Mouse (Mus musculus) neural tube, embryonic 15.5 days (tissue): ENCODE measurements around the gene Kank4. TPM values are rescaled to one million over a fixed set of nuclear protein-coding genes. Genes with fewer than 3 reads are reported as not detected.
"Not testable (repeated sequence)": the region's sequence is repeated elsewhere in the genome, so short reads cannot be mapped to it uniquely, and the experiment has no call there.

ENCODE experiments used
- ATAC-seq: fragments of 200-750 bp; cut with Nextera tagmentation; 2 replicates; pipeline ENCODE4 v1.8.0; 2017; ENCODE audit warnings: mild to moderate bottlenecking, moderate TSS enrichment, moderate library complexity; ENCODE audit not compliant: low FRiP score
- H3K27ac ChIP-seq: fragments of 300-500 bp; sonication (generic); replicated peaks from 2 replicates; pipeline ENCODE4 v1.5.1; 2015; ENCODE audit warnings: mild to moderate bottlenecking, inconsistent platforms
- H3K27me3 ChIP-seq: fragments of 300-500 bp; sonication (generic); replicated peaks from 2 replicates; pipeline ENCODE4 v1.6.1; 2015; ENCODE audit warnings: inconsistent platforms
- H3K36me3 ChIP-seq: fragments of 300-500 bp; sonication (generic); 2 replicates; pipeline ENCODE4 v1.6.1; 2015; ENCODE audit warnings: inconsistent platforms
- H3K4me1 ChIP-seq: fragments of 300-500 bp; sonication (generic); 2 replicates; pipeline ENCODE4 v1.6.1; 2015; ENCODE audit warnings: inconsistent platforms
- H3K4me2 ChIP-seq: fragments of 300-500 bp; sonication (generic); 2 replicates; pipeline ENCODE4 v1.6.1; 2015; ENCODE audit warnings: inconsistent platforms, mild to moderate bottlenecking, moderate library complexity
- H3K4me3 ChIP-seq: fragments of 300-500 bp; sonication (generic); replicated peaks from 2 replicates; pipeline ENCODE4 v1.5.1; 2015; ENCODE audit warnings: mild to moderate bottlenecking, inconsistent platforms
- H3K9ac ChIP-seq: fragments of 300-500 bp; sonication (generic); replicated peaks from 2 replicates; pipeline ENCODE4 v1.6.1; 2015; ENCODE audit warnings: mild to moderate bottlenecking, inconsistent platforms
- H3K9me3 ChIP-seq: fragments of 300-500 bp; sonication (generic); replicated peaks from 2 replicates; pipeline ENCODE4 v1.6.1; 2016; ENCODE audit warnings: inconsistent platforms
- WGBS: fragments of 180-500 bp; shearing (Covaris S2); methylation state at CpG from one replicate; pipeline ENCODE4 v1.1.7; 2015; ENCODE audit warnings: mixed read lengths; 5-methylcytosine and 5-hydroxymethylcytosine counted together
- polyA plus RNA-seq: library from polyadenylated mRNA; unstranded; fragments of >200 nt; fragmentation: Nextera tagmentation; extraction: Ambion mirVana; gene quantifications from 2 replicates; pipeline ENCODE4 v1.2.1, GENCODE M21; 2015

Gene Kank4
- polyA plus RNA-seq, 1 experiment from 2014 or later: 0.68 TPM

- H3K36me3 ChIP-seq: no peaks in the 10 kb centered on the region
- H3K27me3 ChIP-seq: no peaks in the 10 kb centered on the region
- H3K9me3 ChIP-seq: no peaks in the 10 kb centered on the region
- H3K4me3 ChIP-seq: no peak overlapping the region
- WGBS: 66% methylated on average over 8 of the region's 8 CpGs
- no peak overlapping the region for H3K9ac ChIP-seq
- ATAC-seq: no peak
- peaks cover under 1% of the 10 kb centered on the region; the same call in 1 of the 2 replicates for H3K4me1 ChIP-seq
- no peak overlapping the region for H3K27ac ChIP-seq
- H3K4me2 ChIP-seq: no peak overlapping the region
These were observed 28.4 kb upstream of the Kank4 start for GRCm38 (mm10) chr4:98845687-98846125.

- H3K9me3 ChIP-seq: no peaks in the 10 kb centered on the region
- H3K36me3 ChIP-seq: no peaks in the 10 kb centered on the region
- H3K27me3 ChIP-seq: no peaks in the 10 kb centered on the region
- no peak overlapping the region for H3K9ac ChIP-seq
- H3K27ac ChIP-seq: no peak overlapping the region
- peaks cover 5% of the 10 kb centered on the region; the same call in 1 of the 2 replicates for H3K4me1 ChIP-seq
- WGBS: 87% methylated on average over 4 of the region's 4 CpGs
- H3K4me3 ChIP-seq: no peak overlapping the region
- H3K4me2 ChIP-seq: no peak overlapping the region
- ATAC-seq: no peak
These were observed 27.9 kb upstream of the Kank4 start for GRCm38 (mm10) chr4:98845201-98845600.

- Histone ChIP-seq H3K9me3 (no peaks in the 10 kb centered on the region), H3K4me3 (no peak overlapping the region), H3K4me2 (no peak overlapping the region), H3K4me1 (peaks cover 5% of the 10 kb centered on the region; the same call in 1 of the 2 replicates), H3K27me3 (no peaks in the 10 kb centered on the region), H3K36me3 (no peaks in the 10 kb centered on the region), H3K9ac (no peak overlapping the region), H3K27ac (no peak overlapping the region)
- 89% methylated on average over 7 of the region's 7 CpGs for WGBS
- no peak for ATAC-seq
These were observed 26.7 kb upstream of the Kank4 start for GRCm38 (mm10) chr4:98843906-98844597.

GRCm38 (mm10) chr4:98841251-98841650, 23.9 kb upstream of the Kank4 start:
- H3K9me3 ChIP-seq, H3K9ac ChIP-seq, ATAC-seq, H3K36me3 ChIP-seq, H3K27me3 ChIP-seq, H3K4me1 ChIP-seq, H3K4me3 ChIP-seq, H3K4me2 ChIP-seq, H3K27ac ChIP-seq: not testable (repeated sequence)
- 85% methylated on average over 6 of the region's 6 CpGs for WGBS

GRCm38 (mm10) chr4:98840526-98840925, 23.2 kb upstream of the Kank4 start:
- H3K4me1 ChIP-seq: peaks cover 5% of the 10 kb centered on the region; the same call in 1 of the 2 replicates
- no peak overlapping the region for H3K4me3 ChIP-seq
- no peaks in the 10 kb centered on the region for H3K27me3 ChIP-seq
- H3K9me3 ChIP-seq: no peaks in the 10 kb centered on the region
- H3K36me3 ChIP-seq: no peaks in the 10 kb centered on the region
- H3K9ac ChIP-seq: no peak overlapping the region
- H3K4me2 ChIP-seq: no peak overlapping the region
- ATAC-seq: no peak
- H3K27ac ChIP-seq: no peak overlapping the region
- WGBS: 19% methylated on average over 6 of the region's 6 CpGs

GRCm38 (mm10) chr4:98838913-98839312, 21.6 kb upstream of the Kank4 start:
- no peak for ATAC-seq
- peaks cover 5% of the 10 kb centered on the region; the same call in 1 of the 2 replicates for H3K4me1 ChIP-seq
- H3K4me2 ChIP-seq: no peak overlapping the region
- H3K27ac ChIP-seq: no peak overlapping the region
- H3K36me3 ChIP-seq: no peaks in the 10 kb centered on the region
- WGBS: 84% methylated on average over 4 of the region's 4 CpGs
- H3K4me3 ChIP-seq: no peak overlapping the region
- no peak overlapping the region for H3K9ac ChIP-seq
- no peaks in the 10 kb centered on the region for H3K9me3 ChIP-seq
- H3K27me3 ChIP-seq: no peaks in the 10 kb centered on the region

- Histone ChIP-seq H3K4me3 (no peak overlapping the region), H3K4me2 (no peak overlapping the region), H3K9ac (no peak overlapping the region), H3K9me3 (no peaks in the 10 kb centered on the region), H3K4me1 (peaks cover 5% of the 10 kb centered on the region; the same call in 1 of the 2 replicates), H3K27me3 (no peaks in the 10 kb centered on the region), H3K27ac (no peak overlapping the region), H3K36me3 (no peaks in the 10 kb centered on the region)
- ATAC-seq: no peak
- WGBS: 97% methylated on average over 16 of the region's 16 CpGs
These were observed 20.6 kb upstream of the Kank4 start for GRCm38 (mm10) chr4:98837715-98838505.

GRCm38 (mm10) chr4:98836519-98836918, 19.2 kb upstream of the Kank4 start:
- no peak overlapping the region for H3K9ac ChIP-seq
- no peak for ATAC-seq
- no peak overlapping the region for H3K4me3 ChIP-seq
- peaks cover 5% of the 10 kb centered on the region; the same call in 1 of the 2 replicates for H3K4me1 ChIP-seq
- H3K4me2 ChIP-seq: no peak overlapping the region
- WGBS: 52% methylated on average over 5 of the region's 5 CpGs
- H3K27ac ChIP-seq: no peak overlapping the region
- no peaks in the 10 kb centered on the region for H3K9me3 ChIP-seq
- H3K27me3 ChIP-seq: no peaks in the 10 kb centered on the region
- no peaks in the 10 kb centered on the region for H3K36me3 ChIP-seq

- no peaks in the 10 kb centered on the region for H3K4me1 ChIP-seq
- H3K4me2 ChIP-seq: no peak overlapping the region
- H3K36me3 ChIP-seq: no peaks in the 10 kb centered on the region
- no peaks in the 10 kb centered on the region for H3K27me3 ChIP-seq
- 66% methylated on average over 4 of the region's 4 CpGs for WGBS
- H3K9me3 ChIP-seq: no peaks in the 10 kb centered on the region
- H3K4me3 ChIP-seq: no peak overlapping the region
- H3K9ac ChIP-seq: no peak overlapping the region
- no peak for ATAC-seq
- H3K27ac ChIP-seq: no peak overlapping the region
These were observed 17.4 kb upstream of the Kank4 start for GRCm38 (mm10) chr4:98834782-98835181.

- H3K27me3 ChIP-seq: no peaks in the 10 kb centered on the region
- WGBS: 69% methylated on average over 1 of the region's 1 CpGs
- no peak for ATAC-seq
These were observed 14.4 kb upstream of the Kank4 start for GRCm38 (mm10) chr4:98831726-98832125.

GRCm38 (mm10) chr4:98826701-98827100, 9.4 kb upstream of the Kank4 start:
- Histone ChIP-seq H3K27ac (no peak overlapping the region), H3K4me1 (no peaks in the 10 kb centered on the region), H3K36me3 (no peaks in the 10 kb centered on the region), H3K4me3 (no peak overlapping the region), H3K27me3 (no peaks in the 10 kb centered on the region), H3K9ac (no peak overlapping the region), H3K4me2 (no peak overlapping the region), H3K9me3 (no peaks in the 10 kb centered on the region)
- WGBS: 47% methylated on average over 3 of the region's 3 CpGs
- ATAC-seq: no peak

More at GRCm38 (mm10) chr4:98831726-98832125, 14.4 kb upstream of the Kank4 start:
- Histone ChIP-seq H3K9ac (no peak overlapping the region), H3K27ac (no peak overlapping the region), H3K36me3 (no peaks in the 10 kb centered on the region), H3K9me3 (no peaks in the 10 kb centered on the region), H3K4me2 (no peak overlapping the region), H3K4me3 (no peak overlapping the region), H3K4me1 (no peaks in the 10 kb centered on the region)

GRCm38 (mm10) chr4:98823740-98824139, 6.4 kb upstream of the Kank4 start, which contains the start of gene I0C0044D17Rik:
Gene I0C0044D17Rik, minus strand, starts transcription at chr4:98823840.
- not testable (repeated sequence) for H3K36me3 ChIP-seq, H3K9me3 ChIP-seq, H3K4me2 ChIP-seq, H3K27ac ChIP-seq, H3K27me3 ChIP-seq, ATAC-seq, H3K9ac ChIP-seq, H3K4me3 ChIP-seq, H3K4me1 ChIP-seq
- 95% methylated on average over 1 of the region's 1 CpGs for WGBS
